Mouse (Mus musculus): Measurements from ENCODE around the gene Ctsl.

The Ctsl gene

DNA sequence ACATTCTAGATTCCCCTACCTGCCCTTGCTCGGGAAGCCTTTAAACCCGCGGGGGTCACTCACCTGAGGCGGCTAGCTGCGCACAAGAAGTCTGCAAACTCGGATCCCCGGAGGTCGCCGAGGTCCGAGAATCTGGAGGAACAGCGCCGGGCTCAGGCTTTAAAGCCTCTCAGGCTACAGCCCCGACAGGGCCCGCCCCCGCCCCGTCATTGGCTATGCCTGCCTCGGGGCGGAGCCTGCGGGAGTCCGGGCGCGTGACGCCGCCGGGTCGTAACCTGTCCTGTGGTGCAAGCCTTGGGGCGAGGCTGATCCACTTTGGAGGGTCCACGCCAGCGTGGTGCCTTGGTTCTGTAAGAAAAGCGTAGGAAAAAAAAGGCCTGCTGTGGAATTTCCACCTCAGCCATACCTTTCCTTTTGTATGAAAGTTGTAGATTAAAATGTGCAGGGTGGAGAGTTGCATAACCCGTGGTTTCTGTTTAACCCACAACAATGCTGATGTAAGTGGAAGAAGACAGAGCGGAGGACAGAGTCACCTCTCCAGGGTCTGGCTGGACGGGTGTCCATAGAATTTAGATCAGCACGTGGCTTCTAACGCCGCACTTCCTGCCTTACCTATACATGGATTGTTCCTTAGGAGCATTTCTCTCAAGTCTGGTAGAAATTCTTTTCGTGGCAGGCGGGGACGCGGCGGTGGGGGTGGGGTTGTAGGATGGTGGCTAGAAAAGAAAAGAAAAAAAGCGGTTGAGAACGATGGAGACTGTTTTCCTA, at the start of gene Ctsl:
Ctsl (minus strand) TSS at position 718 of the 768 bp plus-strand sequence.
- DNase-seq (ENCODE audit: low spot score in 2 of 2) = peak; percentile 88 to 89

DNA sequence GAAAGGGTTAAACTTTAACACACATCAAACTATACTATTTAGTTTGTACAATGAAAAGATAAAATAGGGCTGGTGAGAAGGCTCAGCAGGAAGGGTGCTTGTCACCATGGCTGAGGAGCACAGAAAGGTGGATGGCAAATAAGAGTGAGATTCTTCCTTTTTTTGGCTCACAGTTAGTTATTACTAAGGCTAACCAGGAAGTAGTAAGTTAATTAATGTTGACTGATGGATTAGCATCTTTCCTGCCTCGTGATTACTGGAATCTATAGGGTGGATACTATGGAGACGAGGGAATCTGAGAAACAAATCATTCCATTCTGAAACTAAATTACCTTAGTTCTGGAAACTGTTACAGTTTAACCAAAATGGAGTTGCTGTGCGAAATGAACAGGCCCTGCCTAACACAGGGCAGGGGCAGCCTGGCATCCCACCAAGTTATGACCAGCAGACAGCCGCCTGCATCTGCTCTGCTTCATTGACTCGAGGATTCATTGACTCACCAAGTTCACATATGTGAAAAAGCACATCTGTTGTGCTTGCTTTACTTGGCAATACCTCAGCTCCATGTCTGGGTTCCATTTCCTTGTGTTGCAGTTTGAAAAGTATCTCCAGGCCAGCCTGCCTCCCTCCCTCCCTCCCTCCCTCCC, 46.4 kb upstream of the Ctsl start:
- no peak for DNase-seq (ENCODE audit: low spot score in 2 of 2)

DNA sequence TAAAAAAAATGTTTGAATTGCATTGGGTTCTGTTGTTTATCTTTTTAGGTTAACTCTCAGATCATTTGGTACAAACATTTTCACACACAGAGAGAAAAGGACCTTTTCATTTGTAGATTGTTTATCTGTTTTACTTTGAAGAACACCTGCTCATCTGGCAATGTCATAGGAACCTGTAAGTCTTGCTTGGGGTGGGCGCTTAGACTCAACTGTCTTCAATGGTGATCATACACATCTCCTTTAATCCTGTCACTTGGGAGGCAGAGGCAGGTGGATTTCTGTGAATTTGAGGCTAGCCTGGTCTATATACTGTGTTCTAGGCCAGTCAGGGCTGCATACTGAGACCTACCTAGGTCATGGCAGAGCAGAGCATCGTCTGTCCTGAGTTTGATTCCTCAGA, 45.0 kb upstream of the Ctsl start:
- DNase-seq (ENCODE audit: low spot score in 2 of 2) = no peak

DNA sequence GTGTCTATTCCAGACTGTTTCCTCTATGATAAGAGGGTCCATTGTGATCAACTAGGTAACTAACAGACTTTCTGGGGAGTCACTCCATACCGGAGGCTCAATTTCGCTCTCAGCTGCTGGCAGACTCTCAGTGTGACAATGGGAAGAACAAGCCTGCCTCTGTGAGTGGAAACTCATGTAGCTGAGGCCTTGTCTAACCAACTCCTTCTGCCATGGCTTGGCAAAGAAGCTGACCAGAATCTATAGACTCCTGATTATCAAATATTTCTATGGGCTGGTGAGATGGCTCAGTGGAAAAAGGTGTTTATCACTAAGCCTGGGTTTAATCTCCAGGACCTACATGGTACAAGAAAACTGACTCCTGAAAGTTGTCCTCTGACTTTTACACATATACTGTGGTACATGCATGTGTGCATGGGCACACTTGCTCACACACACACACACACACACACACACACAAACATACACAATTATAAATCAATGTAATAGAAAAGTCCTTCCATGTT, 42.1 kb upstream of the Ctsl start:
- DNase-seq (ENCODE audit: low spot score in 2 of 2) = no peak

DNA sequence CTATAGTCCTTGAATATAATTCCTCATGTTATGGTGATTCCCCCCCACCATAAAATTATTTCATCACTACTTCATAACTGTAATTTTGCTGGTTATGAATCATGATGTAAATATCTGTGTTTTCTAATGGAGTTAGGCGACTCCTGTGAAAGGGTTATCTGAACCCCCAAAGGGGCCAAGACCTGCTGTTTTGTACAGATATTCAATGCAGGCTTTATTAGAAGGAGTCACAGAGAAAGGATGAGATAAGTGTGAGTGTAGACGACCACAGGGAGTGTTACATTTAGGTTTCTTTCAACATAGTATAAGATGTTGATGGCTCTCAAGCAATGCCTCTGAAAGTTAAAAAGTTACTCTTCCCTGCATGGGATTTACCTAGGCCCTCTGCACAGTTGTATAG, 40.6 kb upstream of the Ctsl start:
- DNase-seq (ENCODE audit: low spot score in 2 of 2) = no peak

DNA sequence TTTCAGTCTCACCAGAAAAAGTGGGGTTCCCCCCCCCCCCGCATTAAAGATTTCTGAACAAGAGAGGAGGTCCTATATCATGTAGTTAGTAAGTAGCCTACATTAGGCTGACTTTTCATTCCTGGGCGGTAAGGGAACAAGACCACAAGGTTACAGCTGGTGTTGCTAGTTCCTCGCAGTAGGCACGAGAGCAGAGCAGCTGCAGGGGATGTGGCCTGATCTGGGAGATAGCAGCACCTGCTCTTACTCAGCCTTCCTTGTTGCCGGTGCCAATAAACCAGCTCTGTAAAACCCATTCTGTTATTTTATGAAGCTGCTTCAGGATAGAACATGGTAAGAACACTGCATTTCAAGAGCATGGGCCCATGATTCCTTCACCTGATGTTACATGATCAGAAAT, 39.9 kb upstream of the Ctsl start:
- no peak for DNase-seq (ENCODE audit: low spot score in 2 of 2)

DNA sequence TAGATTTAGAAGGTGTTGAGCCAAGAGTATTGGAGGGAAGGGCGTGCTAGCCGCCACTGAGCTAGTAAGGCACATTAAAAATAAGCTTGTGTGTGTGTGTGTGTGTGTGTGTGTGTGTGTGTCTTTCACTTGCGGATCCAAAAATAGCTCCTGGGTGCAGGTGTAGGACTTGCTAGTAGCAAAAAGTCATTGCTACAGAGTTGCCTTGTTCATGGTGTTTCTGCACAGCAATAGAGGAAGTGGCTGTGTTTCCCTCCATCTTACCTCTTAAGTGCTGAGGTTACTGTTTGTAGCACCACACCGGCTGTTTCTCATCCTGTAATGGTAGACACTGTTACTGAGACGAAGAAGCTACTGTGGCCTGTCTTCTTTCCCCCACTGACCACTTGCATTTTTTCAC, 37.3 kb upstream of the Ctsl start:
- DNase-seq (ENCODE audit: low spot score in 2 of 2) = no peak

DNA sequence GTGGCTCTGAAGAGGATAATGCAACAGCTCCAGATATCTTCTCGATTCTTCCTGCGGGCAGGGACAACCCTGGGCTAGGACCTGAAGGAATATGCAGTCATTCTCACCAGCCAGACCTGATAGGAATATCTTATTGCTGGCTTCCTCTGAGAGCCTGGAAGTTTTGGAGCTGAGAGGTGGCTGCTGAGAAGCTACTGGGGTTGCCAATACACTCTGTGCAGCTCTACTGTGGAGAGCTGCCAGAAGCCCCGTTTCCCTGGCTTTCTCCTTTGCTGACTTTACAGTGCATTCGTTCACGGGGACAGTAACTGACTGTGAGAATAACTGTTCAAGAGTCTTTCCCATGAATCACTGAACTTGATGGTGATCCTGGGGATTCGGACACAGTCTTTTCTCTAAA, 34.9 kb upstream of the Ctsl start:
- no peak for DNase-seq (ENCODE audit: low spot score in 2 of 2)

DNA sequence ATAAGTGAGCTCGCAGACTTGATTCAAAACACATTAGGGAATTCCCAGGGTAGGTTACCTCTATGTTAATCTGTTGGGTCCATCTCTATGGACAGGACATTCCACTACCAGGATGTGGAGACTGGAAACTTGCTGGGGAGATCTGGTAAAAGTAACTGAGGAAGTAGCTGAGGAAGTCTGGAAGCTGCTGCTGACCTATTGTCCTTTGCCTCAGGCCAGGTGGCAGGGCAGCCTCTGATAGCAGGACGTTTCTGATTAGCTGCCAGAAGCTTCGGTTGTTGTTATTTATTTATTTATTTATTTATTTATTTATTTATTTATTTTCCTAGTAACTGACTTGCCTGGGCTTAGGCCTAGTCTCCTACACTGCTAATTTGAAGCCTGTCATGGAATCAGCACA, 32.8 kb upstream of the Ctsl start:
- no peak for DNase-seq (ENCODE audit: low spot score in 2 of 2)

DNA sequence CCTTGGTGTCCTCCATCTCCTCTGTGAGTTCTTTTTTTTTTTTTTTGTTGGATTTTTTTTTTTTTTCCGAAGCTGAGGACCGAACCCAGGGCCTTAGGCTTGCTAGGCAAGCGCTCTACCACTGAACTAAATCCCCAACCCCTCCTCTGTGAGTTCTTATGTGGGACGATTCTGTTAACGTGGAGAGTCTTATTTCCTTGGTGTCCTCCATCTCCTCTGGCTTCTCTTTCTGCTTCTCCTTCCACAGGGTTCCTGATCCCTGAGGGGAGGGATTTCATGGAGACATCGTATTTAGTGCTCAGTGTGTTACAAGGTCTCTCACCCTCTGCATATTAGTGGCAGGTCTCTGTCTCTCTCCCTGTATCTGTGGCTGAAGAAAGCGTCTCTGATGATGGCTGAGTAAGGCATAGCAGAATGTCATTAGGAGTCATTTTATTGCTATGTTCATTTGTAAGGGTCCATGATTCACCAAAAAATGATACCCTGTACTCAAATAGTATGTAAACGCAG, 32.3 kb upstream of the Ctsl start:
- no peak for DNase-seq (ENCODE audit: low spot score in 2 of 2)

DNA sequence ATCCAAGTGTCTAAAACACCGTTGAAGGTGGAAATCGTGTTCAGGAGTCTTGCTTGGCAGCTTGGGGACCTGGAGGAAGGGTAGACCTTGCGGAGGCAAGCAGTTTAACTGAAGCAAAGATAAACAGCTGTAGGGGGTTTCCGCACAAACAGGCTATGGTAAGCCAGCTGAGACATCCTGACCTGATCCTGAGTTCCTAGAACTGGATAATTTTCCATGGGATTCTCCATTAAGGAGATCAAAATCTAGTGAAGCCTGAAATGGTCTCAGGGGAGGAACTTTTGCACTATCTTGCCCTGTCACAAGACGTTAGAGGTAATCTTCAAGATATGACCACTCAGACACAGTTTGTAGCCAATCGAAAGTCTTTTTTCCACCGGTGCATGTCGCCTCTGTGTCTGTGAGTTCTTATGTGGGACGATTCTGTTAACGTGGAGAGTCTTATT, 31.8 kb upstream of the Ctsl start:
- no peak for DNase-seq (ENCODE audit: low spot score in 2 of 2)

DNA sequence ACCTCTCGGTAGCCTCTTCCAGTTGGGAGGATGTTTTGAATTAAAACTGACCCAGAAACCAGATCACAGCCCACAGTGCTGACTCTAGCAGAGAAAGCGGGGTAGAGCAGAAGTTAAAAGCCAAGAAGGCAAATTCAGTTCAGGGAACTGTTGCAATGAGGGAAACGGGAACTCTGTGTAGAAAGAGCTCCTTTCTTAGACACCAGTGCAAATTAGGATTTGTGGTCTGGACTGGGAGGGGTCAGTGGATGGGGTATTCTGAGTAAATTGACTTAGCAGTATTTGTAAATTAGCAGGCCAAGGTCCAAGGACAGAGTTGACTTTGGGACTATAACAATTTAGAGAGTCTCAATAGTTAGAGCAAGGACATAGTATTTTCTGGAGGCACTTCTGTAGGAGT, 31.3 kb upstream of the Ctsl start:
- peak in 1 of 2 experiments; percentile 19 for DNase-seq (ENCODE audit: low spot score in 2 of 2)

DNA sequence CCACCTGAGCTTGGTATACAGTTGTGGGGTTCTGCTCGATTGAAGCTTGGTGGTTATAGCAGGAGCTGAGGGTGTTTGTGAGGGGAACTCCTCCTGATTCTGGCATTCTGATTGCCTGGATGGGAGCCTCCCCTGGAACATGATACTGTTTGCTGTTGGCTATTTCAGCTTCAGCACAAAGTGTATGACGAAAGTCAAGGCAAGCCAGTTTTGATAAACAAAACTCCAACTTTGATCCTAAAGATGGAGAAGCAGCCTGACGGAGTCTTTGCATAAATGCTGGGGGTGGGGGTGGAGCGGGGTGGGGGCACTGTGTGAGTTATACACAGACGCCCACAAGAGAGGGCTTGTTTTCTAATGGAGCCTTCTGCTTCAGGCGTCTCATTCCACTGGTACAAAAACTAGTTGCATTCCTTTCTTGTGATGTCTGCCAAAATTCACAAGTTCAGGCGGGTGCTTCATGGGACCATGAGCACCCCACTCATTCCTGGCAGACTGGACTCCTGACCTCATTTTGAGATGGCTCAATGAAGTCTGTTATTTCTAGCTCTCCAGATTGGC, 30.2 kb upstream of the Ctsl start:
- no peak for DNase-seq (ENCODE audit: low spot score in 2 of 2)

DNA sequence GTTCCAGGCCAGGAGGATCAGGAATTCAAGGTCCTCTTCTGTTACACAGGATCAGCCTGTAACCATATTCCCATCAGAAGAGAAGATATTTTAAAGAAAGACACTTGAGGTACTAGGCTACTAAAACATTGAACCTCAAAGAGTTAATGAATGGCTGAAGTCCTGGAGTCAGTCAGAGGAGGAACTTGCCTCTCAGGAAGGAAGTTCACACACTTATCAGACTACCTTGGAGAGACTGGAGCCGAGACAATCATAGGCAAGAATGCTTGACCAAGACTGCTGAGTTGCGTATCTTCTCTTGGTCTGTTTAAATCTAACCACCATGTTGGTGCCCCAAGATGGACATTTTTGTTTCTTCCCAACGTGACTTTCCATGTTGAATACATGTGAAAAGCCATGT, 29.2 kb upstream of the Ctsl start:
- DNase-seq (ENCODE audit: low spot score in 2 of 2) = no peak

DNA sequence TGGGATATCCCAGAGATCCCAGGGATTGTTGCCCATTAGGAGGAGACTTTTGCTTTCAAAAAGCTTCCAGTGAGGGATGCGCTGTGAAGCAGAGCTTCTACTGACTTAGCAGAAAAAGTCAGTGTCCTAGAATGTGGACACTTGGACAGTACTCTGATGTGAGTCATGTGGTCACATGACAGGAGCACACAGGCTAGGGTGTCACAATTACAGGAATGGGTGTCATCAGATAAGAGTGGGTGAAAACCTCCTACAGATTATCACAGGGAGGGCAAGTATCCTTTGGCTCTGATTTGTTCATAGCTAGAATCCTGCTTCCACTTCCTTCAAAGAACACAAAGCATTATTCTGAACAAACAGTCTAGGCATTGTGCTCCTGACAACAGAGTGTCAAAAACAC, 27.4 kb upstream of the Ctsl start:
- DNase-seq (ENCODE audit: low spot score in 2 of 2) = no peak

DNA sequence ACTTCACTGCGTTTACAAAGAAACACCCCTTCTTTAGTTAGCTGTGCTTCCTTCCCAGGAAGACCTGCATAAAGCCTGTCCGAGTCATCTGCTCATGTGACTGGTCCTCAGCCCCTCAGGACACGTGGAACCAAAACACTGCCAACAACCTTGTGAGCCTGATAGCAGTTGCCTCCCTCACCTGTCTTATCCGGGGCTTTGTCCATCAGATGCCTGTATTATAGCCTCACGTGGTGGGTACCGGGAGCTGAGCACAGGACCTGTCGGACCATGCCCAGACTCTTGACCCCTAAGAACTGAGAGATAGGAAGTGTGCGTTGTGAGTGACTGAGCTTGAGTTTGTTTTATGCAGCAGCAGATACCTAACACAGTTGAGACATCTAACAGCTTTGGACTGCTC, 26.3 kb upstream of the Ctsl start:
- no peak for DNase-seq (ENCODE audit: low spot score in 2 of 2)

DNA sequence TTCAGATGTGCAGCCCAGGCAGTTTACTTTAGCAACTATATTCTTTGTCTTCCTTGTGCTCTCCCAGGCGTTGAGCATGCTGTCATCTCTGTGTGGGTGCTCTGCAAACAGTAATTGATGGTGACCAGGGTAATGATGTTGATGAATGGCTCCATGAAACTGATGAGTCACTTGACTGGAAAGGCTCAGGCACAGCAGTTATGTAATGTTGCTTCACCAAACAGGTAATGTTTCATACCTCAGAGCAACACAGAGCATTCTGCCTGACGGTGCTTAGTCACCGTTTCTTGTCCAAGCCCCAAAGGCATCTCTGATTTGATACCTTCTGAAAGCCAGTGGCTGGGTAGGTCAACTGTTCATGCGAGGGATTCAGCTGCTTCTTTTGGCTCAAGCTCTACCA, 17.7 kb upstream of the Ctsl start:
- no peak for DNase-seq (ENCODE audit: low spot score in 2 of 2)

DNA sequence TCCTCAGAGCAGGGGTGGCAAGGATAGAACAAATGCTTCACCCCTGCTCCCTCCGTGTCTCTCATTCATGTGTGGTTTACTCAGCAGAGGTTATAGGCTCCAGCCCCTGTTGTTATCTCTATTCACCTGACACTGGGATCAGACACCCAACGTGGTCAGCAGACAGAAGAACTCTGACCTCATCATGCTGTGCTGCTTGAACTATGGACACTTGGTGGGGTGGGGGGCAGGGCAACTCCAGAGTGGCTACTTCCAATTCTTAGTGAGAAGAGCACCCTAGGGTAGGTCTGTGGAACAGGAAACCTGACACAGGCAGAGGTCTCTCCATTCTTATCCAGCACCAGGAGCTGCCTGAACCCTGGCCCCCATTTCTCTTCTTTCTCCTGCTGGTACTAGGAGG, 15.4 kb upstream of the Ctsl start:
- DNase-seq (ENCODE audit: low spot score in 2 of 2) = no peak

DNA sequence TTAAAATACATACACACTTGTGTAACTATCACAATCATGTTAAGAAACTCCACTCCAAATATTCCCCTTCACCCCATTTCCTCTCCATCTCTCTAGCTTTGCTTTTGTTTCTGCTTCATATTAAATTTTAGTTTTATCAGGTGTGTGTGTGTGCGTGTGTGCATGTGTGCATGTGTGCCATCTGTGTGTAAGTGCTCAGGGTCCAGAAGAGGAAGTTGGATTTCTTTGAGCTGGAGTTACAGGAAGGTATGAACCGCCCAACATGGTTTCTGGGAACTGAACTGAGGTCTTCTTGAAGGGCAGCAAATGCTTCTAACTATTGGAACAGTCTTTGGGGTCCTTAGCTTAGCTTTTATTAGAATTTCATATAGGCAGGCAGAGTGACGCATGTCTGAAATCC, 14.2 kb upstream of the Ctsl start:
- DNase-seq (ENCODE audit: low spot score in 2 of 2) = no peak

DNA sequence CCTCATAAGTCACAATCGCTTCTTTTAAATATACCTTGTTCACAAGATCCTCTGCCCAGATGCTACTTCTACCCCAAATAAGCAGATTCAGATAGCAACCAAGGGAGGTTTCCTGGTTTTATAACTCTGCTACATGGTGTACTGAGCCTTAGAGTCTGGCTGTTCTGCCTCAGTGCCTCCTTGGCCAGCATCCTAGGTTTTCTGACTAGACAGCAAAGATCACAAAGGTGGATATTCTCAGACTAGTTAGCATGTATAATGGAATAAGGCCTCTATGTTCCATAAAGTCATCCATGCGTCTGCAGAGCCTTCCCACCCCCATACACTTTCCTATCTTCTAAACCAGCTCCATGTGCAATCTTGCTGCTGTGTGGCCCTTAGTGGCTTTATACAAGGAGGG, 9.6 kb upstream of the Ctsl start:
- no peak for DNase-seq (ENCODE audit: low spot score in 2 of 2)

DNA sequence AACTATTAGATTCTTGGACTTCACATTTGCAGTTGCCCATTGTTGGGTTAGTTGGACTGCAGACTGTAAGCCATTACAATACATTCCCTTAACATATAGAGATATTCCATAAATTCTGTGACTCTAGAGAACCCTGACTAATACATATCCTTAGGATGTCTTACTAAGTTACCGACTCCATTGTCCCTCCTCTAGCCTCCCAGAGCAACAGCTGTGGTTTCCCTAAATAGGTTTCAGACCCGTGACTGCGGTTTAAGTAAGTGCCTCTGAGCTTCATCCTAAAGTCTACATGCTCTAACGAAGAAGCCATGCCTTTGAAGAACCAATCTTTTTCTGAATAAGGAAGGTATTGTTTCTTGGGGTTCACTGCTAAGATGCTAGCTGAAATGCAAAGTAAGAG, 7.9 kb upstream of the Ctsl start:
- no peak for DNase-seq (ENCODE audit: low spot score in 2 of 2)

DNA sequence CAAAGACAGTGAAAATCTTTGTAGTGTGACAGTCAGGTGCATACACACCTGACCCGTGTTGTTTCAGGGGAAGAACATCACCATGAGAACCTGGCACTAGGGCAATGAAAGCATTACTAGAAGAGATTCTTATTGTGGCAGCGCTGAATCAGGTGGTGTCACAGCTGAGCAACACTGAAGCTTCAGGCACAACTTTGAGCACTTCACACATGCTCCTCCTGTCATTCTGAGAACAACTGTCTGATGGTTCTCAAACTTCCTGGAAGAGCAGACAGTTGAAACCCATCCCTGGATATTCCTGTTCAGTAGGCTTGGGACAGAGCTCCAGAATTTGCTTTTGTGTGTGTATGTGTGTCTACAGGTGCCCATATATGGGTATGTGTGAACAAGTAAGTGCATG, 5.8 kb upstream of the Ctsl start:
- DNase-seq (ENCODE audit: low spot score in 2 of 2) = no peak

DNA sequence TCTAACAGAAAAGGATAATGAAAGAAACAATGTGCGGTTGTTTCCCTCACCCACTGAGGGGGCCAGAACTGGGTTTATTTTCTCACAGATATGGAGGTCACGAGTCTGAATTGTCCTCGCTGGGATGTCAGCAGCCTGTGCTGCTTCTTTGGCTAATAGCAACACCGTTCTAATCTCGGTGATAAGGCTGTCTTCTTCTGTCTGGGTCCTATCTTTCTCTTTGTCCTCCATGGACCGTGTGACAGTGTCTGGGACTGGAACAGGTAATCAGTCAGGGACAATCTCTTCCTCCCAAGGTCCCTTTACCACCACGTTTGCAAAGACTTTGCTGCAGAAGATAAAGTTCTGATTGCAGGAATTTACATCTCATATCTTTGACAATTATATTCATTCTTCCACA, 4.5 kb upstream of the Ctsl start:
- no peak for DNase-seq (ENCODE audit: low spot score in 2 of 2)
